Mouse (Mus musculus) T-helper 2 cell (primary cell): ENCODE measurements around the gene Tmem269.

Source experiments
- in situ Hi-C: fragments of 300-600 bp; cut with MboI, MseI; formaldehyde crosslinking; loops from one replicate; pipeline ENCODE4 v1.15.1; 2025; ENCODE audit warnings: high pct_unique_total_duplicates

Tmem269 gene

DNA sequence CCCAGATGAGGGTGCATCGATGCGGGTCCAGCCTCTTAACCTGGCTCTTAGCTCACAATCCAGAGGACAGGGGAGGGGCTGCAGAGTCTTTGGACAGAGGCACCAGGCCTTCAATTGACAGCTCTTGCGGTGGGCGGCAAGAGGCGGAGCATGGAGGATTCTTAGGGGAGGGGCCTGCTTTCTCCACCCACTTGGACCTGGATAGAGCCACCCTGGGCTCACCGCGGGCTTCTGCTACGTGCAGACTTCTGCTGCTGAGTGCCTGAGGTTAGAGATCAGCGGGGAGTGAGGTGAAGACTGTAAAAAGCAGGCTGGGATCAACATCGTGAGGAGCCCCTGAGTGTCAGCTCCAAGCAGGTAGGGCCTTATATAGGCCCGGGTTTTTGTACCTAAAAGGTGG, at the start of gene Tmem269:
Gene Tmem269 (minus strand): TSS at position 49 of the 400 bp plus-strand sequence.
- in situ Hi-C loops: loop anchor here (10.0 kb wide), 1 partner anchor 1427 kb away; no protein-coding TSS in a partner anchor

DNA sequence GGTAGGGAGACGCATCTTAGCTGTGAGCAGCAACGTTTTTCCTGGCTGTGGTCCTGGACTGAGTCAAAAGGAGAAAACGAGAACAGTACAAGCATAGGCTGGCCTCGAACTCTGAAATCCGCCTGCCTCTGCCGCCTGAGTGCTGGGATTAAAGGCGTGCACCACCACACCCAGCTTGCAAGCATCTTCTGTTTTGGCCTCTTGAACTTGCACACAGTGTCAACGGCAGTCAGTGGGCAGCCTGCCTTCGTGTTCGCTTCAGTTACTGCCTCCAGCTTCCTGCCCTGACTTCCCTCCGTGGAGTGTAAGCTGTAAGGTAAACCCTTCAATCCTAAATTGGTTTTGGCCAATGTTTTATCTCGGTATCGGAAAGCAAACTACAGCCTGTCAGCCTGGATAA, 48.6 kb upstream of the Tmem269 start:
- in situ Hi-C loops: no loop called here

DNA sequence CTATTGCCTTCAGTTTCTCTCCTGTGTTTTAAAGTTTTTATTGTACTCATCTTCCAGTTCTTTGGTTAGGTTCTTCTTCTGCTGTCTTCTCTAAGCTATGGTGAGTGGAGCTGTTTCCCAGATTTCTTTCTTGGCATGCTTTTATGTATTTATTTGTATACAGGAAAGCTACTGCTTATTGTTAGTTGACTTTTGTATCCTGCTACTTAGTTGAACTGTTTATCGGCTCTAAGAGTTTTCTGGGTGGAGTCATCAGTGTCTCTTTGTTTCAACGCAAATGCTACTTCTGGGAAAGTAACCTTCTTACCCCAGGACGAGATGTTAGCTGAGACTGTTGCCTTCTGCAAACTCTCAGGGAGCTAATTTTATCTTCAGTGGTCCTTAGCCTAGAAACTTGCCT, 45.4 kb upstream of the Tmem269 start:
- in situ Hi-C loops: no loop called here

DNA sequence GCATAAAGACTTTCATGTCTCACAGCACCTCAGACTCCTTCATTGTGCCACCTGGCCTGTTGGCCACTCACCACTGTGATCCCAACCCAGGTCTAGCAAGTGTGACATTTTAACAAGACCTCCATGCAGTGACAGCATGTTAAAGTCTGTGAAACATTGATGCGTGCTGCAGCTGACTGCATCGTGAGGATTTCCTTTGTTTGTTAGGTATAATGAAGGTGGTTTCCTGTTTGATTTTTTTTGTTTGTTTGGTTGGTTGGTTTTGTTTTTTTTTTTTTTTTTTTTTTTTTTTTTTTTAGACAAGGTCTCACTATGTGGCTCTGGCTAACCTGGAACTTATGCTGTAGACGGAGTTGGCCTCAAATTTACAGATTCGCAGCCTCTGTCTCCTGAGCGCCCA, 44.5 kb upstream of the Tmem269 start:
- in situ Hi-C loops: no loop called here

DNA sequence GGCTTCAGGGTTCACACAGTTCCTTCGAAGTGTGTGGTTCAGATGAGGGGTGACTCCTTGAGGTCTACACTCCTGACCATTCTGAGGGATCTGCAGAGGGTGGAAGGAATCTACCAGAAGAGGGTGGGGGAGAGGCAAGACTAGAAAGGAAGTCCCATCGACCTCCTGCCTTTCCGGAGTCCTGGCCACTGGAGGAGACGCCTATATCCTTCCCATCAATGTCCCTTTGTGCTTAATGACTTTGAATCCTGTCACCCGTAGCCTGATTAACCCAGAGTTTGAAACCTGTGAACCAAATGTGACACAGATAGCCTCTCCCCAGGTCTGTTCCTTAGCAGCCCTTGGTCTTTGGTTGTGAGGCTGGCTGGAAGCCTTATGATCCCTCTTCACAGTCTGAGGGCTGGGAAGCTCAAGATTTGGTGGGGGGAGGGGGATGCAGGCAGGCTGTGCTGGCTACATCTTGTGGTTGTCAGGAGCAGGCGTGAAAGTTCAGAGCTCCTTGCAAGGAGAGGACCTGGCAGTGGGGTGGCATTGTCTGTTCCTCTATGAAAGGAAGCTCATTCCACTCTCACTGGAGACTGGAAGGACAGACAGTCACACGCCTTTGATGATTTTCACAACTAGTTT, 43.2 kb upstream of the Tmem269 start:
- in situ Hi-C loops: no loop called here

DNA sequence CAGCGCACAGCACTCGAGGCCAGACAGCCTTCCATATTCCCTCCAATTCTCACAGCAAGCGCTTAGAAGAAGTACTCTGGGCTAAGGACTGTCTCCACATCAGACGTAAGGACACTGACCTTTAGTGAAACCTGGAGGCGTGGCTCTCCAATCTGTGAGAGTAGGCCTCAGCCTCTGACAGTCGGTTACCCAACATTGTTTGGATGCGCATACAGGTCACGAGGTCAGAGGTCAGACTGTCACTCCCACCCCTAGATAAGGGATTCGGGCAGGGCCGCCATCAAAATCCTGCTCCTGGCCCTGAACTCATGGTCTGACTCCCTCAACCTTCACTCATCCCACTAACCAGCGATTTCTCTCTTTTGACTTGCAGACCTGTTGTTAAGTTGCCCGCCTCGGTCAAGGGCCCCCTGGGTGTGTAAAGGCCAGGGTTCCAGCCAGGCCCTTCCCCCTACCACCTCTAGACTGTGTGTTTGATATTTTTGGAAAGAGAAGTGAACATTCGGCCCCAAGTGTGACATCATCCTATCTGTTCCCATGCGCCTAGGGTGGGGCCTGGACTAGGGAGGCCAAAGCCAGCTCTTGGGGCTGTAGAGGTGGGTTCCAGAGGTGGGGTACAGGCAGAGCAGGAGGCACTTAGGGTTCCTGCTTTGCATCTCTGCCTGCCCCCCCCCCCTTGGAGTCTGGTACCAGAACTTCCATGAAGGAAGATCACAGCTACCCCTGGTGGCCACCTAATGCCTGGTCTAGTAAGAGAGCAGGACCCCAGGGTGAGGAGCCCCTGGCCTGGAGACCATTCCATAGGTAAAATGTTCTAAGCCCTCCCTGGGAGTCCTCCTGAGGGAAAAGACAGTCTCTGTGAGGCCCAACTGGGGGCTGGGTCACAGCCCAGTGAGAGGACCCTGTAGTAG, 41.6 kb upstream of the Tmem269 start:
- in situ Hi-C loops: no loop called here

DNA sequence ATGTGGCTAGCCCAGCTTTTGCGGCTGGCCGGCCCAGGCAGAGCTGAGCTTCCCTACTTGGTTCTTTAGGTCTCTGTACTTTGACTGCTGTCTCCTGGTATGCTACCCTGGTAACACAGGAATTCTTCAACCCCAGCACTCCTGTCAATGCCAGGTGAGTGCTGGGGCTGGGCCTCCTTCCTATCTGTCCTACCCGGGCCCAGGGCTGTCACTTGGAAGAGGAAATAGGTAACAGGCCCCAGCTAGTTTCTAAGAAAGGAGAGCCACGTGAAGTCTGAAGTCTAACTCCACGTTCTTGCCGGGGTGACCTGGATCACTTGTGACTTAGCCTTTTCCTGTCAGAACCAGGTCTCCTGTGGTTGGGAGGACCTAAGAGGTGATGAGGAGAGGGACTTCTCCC, 39.1 kb upstream of the Tmem269 start:
- in situ Hi-C loops: no loop called here

DNA sequence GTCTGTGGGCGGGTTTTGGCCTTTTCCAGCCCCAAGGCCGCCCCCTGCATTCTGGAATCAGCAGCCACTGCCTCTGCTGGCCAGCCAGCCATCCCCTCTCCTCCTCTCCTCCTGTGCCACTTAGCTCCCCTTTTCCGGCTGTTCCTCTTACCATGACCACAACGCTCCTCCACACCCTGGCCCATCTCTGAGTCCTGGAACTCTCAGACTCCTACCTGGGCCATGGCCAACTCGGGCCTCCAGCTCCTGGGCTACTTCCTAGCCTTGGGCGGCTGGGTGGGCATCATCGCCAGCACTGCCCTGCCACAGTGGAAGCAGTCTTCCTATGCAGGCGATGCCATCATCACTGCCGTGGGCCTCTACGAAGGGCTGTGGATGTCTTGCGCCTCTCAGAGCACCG, 37.3 kb upstream of the Tmem269 start, which contains the start of gene Cldn19:
Gene Cldn19 (plus strand): TSS at position 64 of the 400 bp plus-strand sequence.
- in situ Hi-C loops: no loop called here

DNA sequence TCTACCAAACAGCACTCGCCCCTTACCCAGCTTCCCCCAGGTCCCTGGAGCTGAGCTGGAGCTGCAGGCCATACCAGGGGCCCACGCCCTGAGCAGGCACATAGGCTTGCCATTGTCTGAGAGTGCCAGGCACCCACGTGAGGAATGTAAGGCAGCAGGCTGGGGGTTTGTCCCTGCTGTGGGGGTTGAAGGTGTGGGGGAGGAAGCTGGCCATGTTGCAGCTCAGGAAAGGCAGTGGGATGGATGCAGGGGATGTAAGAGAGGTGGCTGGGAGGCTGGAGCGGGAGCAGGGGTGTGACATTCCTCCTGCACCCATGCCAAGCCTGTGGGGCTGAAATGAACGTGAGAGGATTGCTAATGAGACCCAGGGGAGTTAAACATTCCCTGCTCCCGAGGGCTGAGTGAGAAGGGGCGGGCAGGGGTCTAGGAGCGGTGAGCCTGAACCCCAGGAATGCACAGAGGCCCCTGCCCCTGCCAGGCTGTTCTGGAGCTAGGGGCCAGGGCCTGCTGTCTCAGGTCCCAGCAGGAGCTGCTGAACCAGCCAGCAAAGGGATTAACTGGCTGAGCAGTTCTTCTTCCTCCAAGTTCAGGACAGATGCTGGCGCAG, 36.1 kb upstream of the Tmem269 start:
- in situ Hi-C loops: no loop called here

DNA sequence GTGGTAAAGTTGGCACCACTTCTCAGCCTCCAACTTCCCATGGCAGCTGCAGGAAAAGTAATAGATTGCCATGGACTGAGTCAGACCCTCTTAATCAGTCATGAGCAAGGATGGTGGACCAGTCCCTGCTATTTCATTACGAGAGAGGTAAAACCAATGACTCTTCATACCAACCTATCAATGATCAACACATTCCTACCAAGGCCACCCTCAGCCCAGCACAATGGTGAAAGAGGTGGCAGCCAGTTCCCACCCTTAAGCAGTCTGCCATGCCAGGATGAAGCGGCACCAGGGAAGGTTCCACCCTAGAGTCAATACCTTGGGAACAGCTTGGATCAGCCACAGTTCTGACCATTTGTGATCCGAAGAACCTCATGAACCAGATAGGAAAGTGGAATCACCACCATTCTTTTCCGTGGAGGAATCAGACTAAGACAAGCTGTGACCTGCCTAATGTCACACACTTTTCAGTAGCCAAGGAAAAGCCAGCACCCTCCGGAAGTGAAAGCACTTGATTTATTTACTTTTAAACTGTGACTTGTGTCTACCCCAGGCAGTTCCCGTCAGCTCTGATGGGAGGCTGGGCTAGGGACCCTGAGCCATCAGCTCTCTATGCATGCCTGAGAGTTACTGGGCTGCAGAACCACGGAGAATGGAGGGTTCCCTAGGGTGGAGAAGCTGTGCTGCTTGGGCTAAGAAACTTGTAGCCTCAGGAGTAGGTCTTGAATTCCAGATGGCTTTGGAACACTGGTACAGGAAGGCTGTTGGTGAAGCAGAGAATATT, 34.2 kb upstream of the Tmem269 start:
- in situ Hi-C loops: no loop called here

DNA sequence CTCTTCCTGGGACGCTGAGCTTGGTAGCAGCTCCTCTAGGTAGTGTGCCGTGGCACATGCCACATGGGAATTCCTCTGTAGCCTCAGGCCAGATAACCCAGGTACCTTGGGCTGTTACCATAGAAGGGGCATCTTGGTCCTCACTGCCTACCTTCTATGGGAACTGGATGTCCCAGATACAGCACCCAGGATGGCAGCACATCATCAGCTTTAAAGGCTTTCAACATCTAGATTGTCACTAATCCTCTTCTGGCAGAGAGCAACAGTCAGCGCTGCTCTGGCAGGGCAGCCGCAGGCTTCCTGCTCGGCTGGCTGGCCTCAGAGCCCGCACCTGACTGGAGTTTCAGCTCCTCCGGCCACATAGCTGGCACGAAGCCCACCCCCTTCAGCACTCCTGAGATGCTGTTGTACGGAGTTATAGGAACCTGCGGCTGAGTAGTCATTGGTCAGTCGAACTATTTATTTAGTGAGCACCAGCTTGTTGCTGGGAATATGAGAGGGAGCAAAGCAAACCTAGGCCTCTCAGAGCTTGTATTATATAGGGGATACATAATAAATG, 30.5 kb upstream of the Tmem269 start:
- in situ Hi-C loops: loop anchor here (25.0 kb wide), 1 partner anchor 1039 kb away; the partner anchor contains the start of gene Foxo6

DNA sequence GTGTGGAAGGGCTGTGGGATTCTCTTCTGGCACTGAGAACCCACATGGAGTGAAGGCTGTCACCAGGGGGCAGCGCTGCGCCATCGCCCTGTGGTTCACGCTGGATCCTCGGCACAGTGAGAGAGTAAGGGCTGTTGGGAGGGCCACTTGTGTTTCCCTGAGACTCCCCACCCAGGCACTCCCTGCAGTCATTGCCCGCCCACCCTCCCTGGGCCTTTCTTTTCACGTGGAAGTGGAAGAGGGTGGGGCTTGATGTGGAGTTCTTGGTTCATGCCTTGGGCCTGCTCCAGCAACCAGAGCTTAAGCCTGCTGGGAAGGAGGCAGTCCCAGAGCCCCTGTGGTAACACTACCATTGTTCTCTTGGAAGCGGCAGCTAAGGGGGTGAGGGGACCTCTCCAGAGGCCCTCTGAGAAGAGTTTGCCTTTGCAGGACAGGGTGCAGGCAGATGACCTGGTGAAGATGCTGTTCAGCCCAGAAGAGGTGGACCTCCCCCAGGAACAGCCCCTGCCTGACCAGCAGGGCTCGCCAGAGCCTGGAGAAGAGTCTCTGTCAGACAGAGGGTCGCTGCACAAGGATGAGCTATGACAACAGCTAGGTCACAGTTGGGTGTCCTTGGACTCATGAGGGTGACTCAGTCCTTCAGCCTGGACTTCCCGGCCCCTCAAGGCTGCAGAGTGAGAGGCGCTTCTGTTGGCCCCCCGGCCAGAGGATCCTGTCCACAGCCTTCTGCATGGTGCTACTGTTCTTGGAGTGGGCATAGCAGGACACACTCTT, 29.6 kb upstream of the Tmem269 start:
- in situ Hi-C loops: loop anchor here (25.0 kb wide), 1 partner anchor 1040 kb away; the partner anchor contains the start of gene Foxo6

DNA sequence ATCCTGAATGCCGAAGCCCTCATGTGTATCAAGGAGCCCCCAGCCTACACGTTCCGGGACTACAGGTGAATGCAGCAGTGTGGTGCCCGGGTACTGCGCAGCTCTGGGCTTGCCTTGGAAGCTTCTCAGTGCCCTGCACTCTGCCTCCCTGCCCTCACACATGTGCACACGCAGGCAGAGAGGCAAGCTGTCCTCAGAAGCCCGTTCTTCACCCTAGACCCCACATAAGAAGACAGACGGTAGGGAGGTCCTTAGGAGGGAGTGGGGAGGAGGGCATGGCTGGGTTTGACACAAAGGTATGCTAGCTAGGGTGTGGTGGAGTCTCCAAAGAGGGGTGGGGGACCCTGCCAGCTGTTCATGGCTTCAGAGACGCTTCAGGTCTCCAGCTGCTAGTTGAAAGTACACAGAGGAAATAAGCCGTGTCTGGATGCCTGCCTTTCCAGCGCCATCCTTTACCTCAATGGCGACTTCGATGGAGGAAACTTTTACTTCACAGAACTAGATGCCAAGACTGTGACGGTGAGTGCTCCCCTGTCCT, 28.7 kb upstream of the Tmem269 start:
- in situ Hi-C loops: loop anchor here (25.0 kb wide), 1 partner anchor 1041 kb away; the partner anchor contains the start of gene Foxo6

DNA sequence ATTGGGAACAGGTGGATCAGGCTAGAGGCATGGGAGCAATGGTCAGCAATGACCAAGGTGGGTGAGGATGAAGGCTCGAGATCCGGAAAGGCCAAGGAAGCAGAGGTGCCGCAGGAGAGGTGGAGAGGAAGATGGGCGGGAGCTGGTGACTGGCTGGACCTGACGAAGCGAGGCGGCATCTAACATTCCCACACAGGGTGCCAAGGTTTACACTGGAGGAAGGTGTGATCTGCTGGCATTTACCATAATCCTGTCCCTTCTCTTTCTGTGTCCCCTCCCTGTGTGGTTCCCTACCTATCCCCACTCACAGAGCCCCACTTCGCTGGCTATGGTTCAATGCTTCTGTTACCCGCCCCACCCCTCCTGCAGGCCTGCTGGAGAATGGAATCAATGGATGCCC, 27.9 kb upstream of the Tmem269 start:
- in situ Hi-C loops: loop anchor here (25.0 kb wide), 1 partner anchor 1041 kb away; the partner anchor contains the start of gene Foxo6

DNA sequence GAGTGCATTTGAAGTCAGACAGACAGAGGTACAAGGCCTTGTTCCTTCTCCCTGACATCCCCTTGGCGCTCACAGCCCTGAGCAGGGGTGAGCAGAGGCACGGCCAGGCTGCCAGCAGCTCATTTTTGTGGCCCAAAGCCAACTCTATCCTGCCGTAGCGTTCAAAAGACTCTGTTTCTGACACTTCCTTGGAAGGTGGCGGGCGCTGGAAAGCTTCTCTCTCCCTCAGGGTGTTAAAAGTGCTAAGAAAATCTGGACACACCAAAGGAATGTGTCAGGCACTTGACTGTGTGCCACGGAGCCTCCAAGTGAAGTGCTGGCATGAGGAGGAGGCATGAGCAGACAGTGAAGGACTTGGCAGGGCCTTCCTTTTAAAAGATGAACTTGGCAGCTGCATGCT, 27.5 kb upstream of the Tmem269 start:
- in situ Hi-C loops: loop anchor here (25.0 kb wide), 1 partner anchor 1042 kb away; the partner anchor contains the start of gene Foxo6

DNA sequence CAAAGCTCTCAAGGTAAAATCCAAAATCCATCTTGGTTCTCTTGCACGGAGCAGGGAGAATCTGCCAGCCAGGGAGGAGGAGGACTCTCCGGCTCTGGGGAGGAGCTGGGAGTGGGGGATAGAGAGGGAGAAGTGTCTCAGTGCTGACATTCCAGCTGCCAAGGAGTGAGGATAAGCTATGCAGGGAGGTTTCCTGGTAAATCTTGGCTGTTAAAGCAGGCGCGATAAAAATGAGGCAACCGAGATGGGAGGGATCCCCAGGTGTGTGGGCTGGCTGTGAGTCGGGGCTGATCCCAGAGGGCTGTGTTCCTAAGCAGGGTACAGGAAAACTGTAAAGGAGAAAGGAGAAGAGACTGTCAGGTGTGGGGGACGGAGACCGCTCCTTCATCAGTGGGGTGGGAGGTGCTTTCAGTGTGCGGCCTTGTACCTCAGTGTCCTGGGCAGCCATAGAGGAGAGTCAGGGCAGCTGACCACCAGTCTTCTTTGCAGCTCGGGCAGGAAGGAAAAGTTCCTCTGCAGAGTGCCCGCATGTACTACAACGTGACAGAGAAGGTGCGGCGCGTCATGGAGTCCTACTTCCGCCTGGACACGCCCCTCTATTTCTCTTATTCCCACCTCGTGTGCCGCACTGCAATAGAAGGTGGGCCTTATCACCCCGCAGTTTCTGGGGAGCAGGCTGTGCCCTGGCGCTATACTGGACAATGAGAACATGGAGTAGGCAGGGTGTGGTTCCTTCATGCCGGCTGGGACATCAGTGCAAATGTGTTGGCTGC, 26.6 kb upstream of the Tmem269 start:
- in situ Hi-C loops: loop anchor here (25.0 kb wide), 1 partner anchor 1043 kb away; the partner anchor contains the start of gene Foxo6

DNA sequence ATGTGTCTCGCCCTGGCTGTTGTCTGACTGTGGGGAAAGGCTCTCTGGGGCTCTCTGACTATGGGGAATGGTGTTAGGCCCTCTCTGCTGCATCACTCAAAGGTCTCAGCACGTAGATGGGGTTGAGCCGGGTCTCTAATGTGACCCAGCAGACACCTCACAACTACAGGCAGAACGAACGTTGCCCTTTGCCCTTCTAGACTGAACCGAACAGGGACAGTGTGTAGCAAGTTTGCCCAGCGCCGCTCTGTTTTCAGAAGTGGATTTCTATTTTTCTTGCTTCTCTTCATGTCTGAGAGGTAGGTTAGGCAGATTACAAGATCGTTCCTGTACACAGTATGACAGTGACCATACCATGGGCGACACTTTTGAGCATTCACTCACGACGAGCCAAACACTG, 24.6 kb upstream of the Tmem269 start:
- in situ Hi-C loops: loop anchor here (25.0 kb wide), 1 partner anchor 1045 kb away; the partner anchor contains the start of gene Foxo6

DNA sequence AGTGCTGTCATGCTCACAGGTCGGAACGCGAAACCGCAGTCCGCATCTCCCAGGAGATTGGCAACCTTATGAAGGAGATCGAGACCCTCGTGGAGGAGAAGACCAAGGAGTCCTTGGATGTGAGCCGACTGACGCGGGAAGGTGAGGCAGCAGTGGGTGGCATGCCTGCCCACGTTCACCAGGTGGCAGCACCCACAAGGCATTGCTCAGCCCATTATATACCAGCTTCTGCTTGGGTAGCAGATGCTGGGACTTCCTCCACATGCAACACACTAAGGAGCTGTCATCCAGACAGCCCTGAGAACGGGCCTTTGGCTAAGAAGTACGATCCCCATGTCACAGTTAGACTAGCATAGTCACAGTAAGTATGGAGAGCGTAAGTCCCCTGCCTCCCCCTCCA, 23.6 kb upstream of the Tmem269 start:
- in situ Hi-C loops: loop anchor here (25.0 kb wide), 1 partner anchor 1046 kb away; the partner anchor contains the start of gene Foxo6
